ENCODE assay signal across 12 mouse cellular contexts in the genomic region with DNA sequence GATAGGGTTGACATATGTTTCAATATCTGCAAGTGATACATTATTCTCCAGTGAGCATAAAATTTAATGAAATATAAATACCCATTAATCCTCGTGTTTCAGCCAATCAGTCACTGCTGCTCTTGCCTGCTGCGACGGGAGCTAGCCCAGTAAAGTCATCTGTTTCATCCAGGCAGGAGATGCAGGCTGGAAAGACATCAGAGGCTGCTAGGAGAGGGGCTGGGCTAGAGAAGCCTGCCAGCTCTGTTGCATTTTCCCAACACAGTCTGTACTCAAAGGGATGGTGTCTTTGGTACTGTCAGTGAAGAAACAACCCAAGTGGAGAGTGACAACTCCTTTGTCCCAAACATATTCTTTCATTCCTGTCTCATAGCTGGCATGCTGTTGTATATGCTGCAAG.
"Had no signal": no experiment of that assay in that cellular context is flagged by ENCODE, and none has a peak within 500 bp of the region (broad histone marks: within the 10 kb centered on the region; RNA-seq: fewer than 3 reads in every experiment).

No protein-coding gene starts in this region.

- H3K4me3 ChIP-seq: kidney, embryonic 15.5 days; left cerebral cortex, adult 2 months; limb, embryonic 15.5 days; liver, embryonic 13.5 days; lung, embryonic 15.5 days; neural tube, embryonic 12.5 days had no signal

- ATAC-seq: liver, postnatal 0 days had no signal

- DNase-seq: kidney, adult 2 months; kidney, postnatal 14 days; liver, embryonic 13.5 days; liver, postnatal 0 days; lung, postnatal 14 days; thymus, postnatal 4 days had no signal

- H3K9me3 ChIP-seq: kidney, embryonic 15.5 days; limb, embryonic 15.5 days; liver, embryonic 13.5 days; lung, embryonic 15.5 days; neural tube, embryonic 12.5 days had no signal

- H3K36me3 ChIP-seq: kidney, embryonic 15.5 days; limb, embryonic 15.5 days; liver, embryonic 13.5 days; lung, embryonic 15.5 days; neural tube, embryonic 12.5 days had no signal

- H3K27ac ChIP-seq: kidney, embryonic 15.5 days; left cerebral cortex, adult 2 months; limb, embryonic 15.5 days; liver, embryonic 13.5 days; lung, embryonic 15.5 days; neural tube, embryonic 12.5 days; stomach, postnatal 0 days had no signal

- H3K9ac ChIP-seq: kidney, embryonic 15.5 days; limb, embryonic 15.5 days; liver, embryonic 13.5 days; liver, postnatal 0 days; lung, embryonic 15.5 days; neural tube, embryonic 12.5 days had no signal

- H3K27me3 ChIP-seq: liver, embryonic 13.5 days; lung, embryonic 15.5 days; neural tube, embryonic 12.5 days had no signal

- H3K4me1 ChIP-seq: kidney, embryonic 15.5 days; limb, embryonic 15.5 days; liver, embryonic 13.5 days; lung, embryonic 15.5 days; neural tube, embryonic 12.5 days had no signal

- H3K4me2 ChIP-seq: kidney, embryonic 15.5 days; limb, embryonic 15.5 days; liver, embryonic 13.5 days; lung, embryonic 15.5 days; neural tube, embryonic 12.5 days had no signal
